Mouse (Mus musculus) cortical plate, adult 2 months (tissue): ENCODE data around the gene Mettl5.

Source experiments
- CTCF ChIP-seq: fragments of 200-500 bp; IDR thresholded peaks from 2 replicates; pipeline ENCODE4 v1.5.1; 2011; ENCODE audit warnings: mild to moderate bottlenecking, control low read depth, low read length; ENCODE audit not compliant: insufficient read depth; ENCODE audit errors: extremely low read depth
- POLR2A ChIP-seq: fragments of 200-500 bp; IDR thresholded peaks from 2 replicates; pipeline ENCODE4 v1.6.1; 2011; ENCODE audit warnings: mild to moderate bottlenecking, low read length, control low read depth; ENCODE audit not compliant: insufficient read depth; ENCODE audit errors: extremely low read depth

- TF ChIP-seq CTCF, result no peak
- no peak for TF ChIP-seq POLR2A
These were observed 24.4 kb downstream of the Mettl5 start for GRCm38 (mm10) chr2:69860972-69861452.
